In genomic region chr1:34750061-34751054, GRCm38 (mm10) we compare ENCODE assay signal across 8 mouse cellular contexts.
DNase-seq lines count a peak whose midpoint lies in the region; ATAC-seq lines count a peak whose summit lies in the region.

No protein-coding gene starts in this region.

- peak; percentile 36 for ATAC-seq in granulocyte monocyte progenitor cell, adult 5-6 weeks (replicated peaks; ENCODE audit: poor library complexity, severe bottlenecking)
- ATAC-seq in liver, embryonic 12.5 days, result no peak

- H3K36me3 ChIP-seq in liver, embryonic 12.5 days, result no peaks in the 10 kb centered on the region

- no peaks in the 10 kb centered on the region for H3K9me3 ChIP-seq in liver, embryonic 12.5 days (replicated peaks)

- H3K27me3 ChIP-seq in liver, embryonic 12.5 days (replicated peaks), result peaks cover 68% of the 10 kb centered on the region

- no peak overlapping the region for H3K27ac ChIP-seq in liver, embryonic 12.5 days

- no peaks in the 10 kb centered on the region for H3K4me1 ChIP-seq in liver, embryonic 12.5 days

- WGBS in liver, embryonic 12.5 days (ENCODE audit: insufficient replicate concordance), result 2% methylated on average over 107 of the region's 108 CpGs

- peak overlapping the region; percentile 46 for H3K4me3 ChIP-seq in liver, embryonic 12.5 days

- peak overlapping the region; percentile 65 for H3K4me2 ChIP-seq in liver, embryonic 12.5 days

- peak; percentile 5 for DNase-seq in ovary, postnatal 36 days (ENCODE audit: low spot score)
- DNase-seq in ovary, adult 18-20 months (ENCODE audit: low spot score), result no peak
- DNase-seq in cerebellum, postnatal 10 days, result peak; percentile 60 to 62
- DNase-seq in right cerebral cortex, postnatal 4 days, result peak; percentile 40
- DNase-seq in lung, postnatal 36 days, result no peak
- no peak for DNase-seq in layer of hippocampus, adult 18-20 months (ENCODE audit: low spot score in 2 of 2)

- no peak overlapping the region for H3K9ac ChIP-seq in liver, embryonic 12.5 days

Comparison
In these comparisons a context has a peak if more than half of its experiments do, and no peak if none do; other contexts are left out.
1. DNase-seq: peak in ovary, postnatal 36 days (single experiment), cerebellum, postnatal 10 days (2 of 2) and right cerebral cortex, postnatal 4 days (single experiment); none in ovary, adult 18-20 months (single experiment), lung, postnatal 36 days (single experiment) and layer of hippocampus, adult 18-20 months (0 of 2).